Mouse (Mus musculus) hindbrain, embryonic 16.5 days (tissue): ENCODE measurements at regions not wholly inside any gene's neighbourhood (a gene's known extent, or its start where the extent isn't known, plus 50 kb on each side); places are given as distances from the start of the nearest gene placed in this dataset.

Experiments used
- ATAC-seq: fragments of 200-750 bp; cut with Nextera tagmentation; 2 replicates; pipeline ENCODE4 v1.8.0; 2017; ENCODE audit warnings: moderate TSS enrichment, moderate library complexity
- H3K27ac ChIP-seq: fragments of 300-500 bp; sonication (generic); 2 replicates; pipeline ENCODE4 v1.5.1; 2014; ENCODE audit warnings: low read depth, mild to moderate bottlenecking, control low read depth, low read length, moderate library complexity
- H3K27me3 ChIP-seq: fragments of 300-500 bp; sonication (generic); replicated peaks from 2 replicates; pipeline ENCODE4 v1.6.1; 2014; ENCODE audit warnings: low read length; ENCODE audit not compliant: control insufficient read depth, insufficient read depth
- H3K36me3 ChIP-seq: fragments of 300-500 bp; sonication (generic); 2 replicates; pipeline ENCODE4 v1.6.1; 2014; ENCODE audit warnings: mild to moderate bottlenecking, low read length, moderate library complexity, mixed read lengths; ENCODE audit not compliant: control insufficient read depth, insufficient read depth
- H3K4me1 ChIP-seq: fragments of 300-500 bp; sonication (generic); 2 replicates; pipeline ENCODE4 v1.6.1; 2014; ENCODE audit warnings: low read depth, low read length; ENCODE audit not compliant: control insufficient read depth, insufficient read depth
- H3K4me2 ChIP-seq: fragments of 300-500 bp; sonication (generic); 2 replicates; pipeline ENCODE4 v1.6.1; 2014; ENCODE audit warnings: mild to moderate bottlenecking, low read length, control low read depth, moderate library complexity
- H3K4me3 ChIP-seq: fragments of 300-500 bp; sonication (generic); 2 replicates; pipeline ENCODE4 v1.5.1; 2014; ENCODE audit warnings: mild to moderate bottlenecking, low read length, control low read depth, moderate library complexity
- H3K9ac ChIP-seq: fragments of 300-500 bp; sonication (generic); 2 replicates; pipeline ENCODE4 v1.6.1; 2014; ENCODE audit warnings: low read depth, mild to moderate bottlenecking, control low read depth, low read length, moderate library complexity
- H3K9me3 ChIP-seq: fragments of 300-500 bp; sonication (generic); 2 replicates; pipeline ENCODE4 v1.6.1; 2014; ENCODE audit warnings: mild to moderate bottlenecking, low read length, moderate library complexity; ENCODE audit not compliant: control insufficient read depth
- WGBS: fragments of 180-500 bp; shearing (Covaris S2); extraction: QIAGEN DNeasy Blood & Tissue Kit; methylation state at CpG from one replicate; pipeline ENCODE4 v1.1.7; 2014; 5-methylcytosine and 5-hydroxymethylcytosine counted together

GRCm38 (mm10) chr9:84240491-84240975 is 315.6 kb downstream of the Bckdhb start:
- H3K4me3 ChIP-seq = no peak overlapping the region
- H3K36me3 ChIP-seq = no peaks in the 10 kb centered on the region
- H3K9me3 ChIP-seq = no peaks in the 10 kb centered on the region
- H3K4me2 ChIP-seq = no peak overlapping the region
- H3K9ac ChIP-seq = no peak overlapping the region
- no peaks in the 10 kb centered on the region for H3K27me3 ChIP-seq
- 91% methylated on average over 4 of the region's 4 CpGs for whole genome bisulfite sequencing
- ATAC-seq = no peak
- no peak overlapping the region for H3K27ac ChIP-seq
- H3K4me1 ChIP-seq = no peaks in the 10 kb centered on the region

DNA sequence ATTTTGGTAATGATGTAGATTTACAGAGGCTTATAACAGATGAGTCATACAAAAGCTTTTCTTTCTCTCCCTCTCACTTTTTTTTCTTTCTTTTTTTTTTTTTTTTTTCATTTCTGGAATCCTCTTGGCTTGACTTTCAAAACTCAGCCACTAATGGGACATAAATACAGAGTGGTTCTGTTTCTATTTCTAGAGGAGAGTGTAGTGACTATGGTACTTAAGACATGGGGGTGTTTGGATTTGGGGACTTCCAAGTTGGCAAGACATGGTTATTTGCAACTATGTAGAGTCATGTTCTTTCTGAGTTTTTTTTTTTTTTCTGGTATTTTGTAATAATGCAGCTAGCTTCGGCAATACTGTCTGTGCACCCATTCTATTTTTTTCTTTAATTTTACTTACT is 324.8 kb downstream of the Bckdhb start:
- H3K4me3 ChIP-seq = no peak overlapping the region
- no peak overlapping the region for H3K9ac ChIP-seq
- no peak overlapping the region for H3K4me2 ChIP-seq
- peaks cover 9% of the 10 kb centered on the region for H3K4me1 ChIP-seq
- no peaks in the 10 kb centered on the region for H3K27me3 ChIP-seq
- no peaks in the 10 kb centered on the region for H3K9me3 ChIP-seq
- WGBS = 91% methylated on average over 1 of the region's 1 CpGs
- no peak for ATAC-seq
- no peak overlapping the region for H3K27ac ChIP-seq
- no peaks in the 10 kb centered on the region for H3K36me3 ChIP-seq

DNA sequence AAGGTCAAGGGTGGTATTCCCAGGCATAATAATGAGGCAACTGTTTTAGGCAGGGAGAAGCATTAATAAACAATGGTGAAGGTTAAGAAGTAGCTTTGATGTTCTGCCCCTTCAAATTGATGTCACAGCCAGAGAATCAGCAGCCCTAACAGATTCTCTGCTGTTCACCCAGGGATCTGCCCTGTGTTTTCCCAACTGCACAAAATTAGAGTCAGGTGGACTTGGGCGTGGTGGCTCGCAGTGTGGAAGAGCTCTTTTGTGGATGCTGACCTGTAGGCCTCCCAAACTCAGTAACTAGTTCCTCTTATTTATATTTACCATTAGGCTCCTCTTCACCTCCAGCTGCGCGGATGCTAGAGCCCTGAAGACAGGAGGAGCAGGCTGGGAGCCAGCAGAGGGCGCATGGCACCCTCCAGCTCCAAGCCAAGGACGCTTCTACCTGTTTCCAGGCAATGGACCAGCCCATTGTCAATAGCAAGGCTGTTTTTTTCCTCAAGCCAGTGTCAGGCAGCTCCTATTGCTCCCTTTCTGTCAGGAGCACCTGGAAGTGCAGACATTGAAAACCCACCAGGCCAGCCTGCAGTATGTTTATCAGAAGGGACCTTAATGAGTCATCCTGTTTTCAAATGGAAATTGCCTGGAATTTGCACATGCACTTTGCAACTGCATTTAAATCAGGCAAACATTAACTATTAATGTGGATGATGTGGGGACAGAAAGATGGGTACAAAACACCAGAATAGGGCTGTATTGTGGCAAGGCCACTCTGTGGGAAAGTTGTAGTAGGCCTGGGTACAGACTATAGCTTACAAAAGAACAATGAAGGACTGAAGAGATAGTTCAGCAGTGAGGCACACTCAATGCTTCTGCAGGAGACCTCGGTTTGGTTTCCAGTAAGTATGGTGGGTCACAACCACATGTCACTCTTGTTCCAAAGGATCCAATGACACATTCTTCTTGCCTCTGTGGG is 328.4 kb downstream of the Bckdhb start:
- Histone ChIP-seq H3K27ac (no peak overlapping the region), H3K4me1 (peaks cover 9% of the 10 kb centered on the region), H3K36me3 (no peaks in the 10 kb centered on the region), H3K27me3 (no peaks in the 10 kb centered on the region), H3K4me3 (no peak overlapping the region), H3K9ac (no peak overlapping the region), H3K4me2 (no peak overlapping the region), H3K9me3 (no peaks in the 10 kb centered on the region)
- WGBS = 13% methylated on average over 7 of the region's 7 CpGs
- ATAC-seq = peak; percentile 85

DNA sequence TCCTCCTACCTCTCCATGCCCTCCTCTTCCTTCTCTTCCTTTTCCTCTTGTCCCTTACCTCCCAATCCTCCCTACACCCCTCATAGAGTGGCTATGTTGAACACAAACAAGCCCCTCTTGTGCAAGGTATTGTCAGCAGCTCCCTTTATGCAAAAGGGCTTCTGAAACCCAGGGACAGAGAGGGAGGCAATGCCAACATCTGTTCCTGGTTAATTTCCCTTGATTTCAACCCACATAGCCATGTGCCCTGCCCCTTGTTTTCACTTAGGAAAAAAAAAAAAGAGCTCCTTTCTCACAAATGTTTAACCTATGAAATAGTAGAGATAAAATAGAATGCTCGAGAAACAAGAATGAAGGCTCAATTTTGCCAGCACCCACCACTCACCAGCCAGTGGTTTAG is 333.5 kb downstream of the Bckdhb start:
- 87% methylated on average over 1 of the region's 1 CpGs for WGBS
- no peak overlapping the region for H3K4me3 ChIP-seq
- H3K27ac ChIP-seq = no peak overlapping the region
- H3K4me1 ChIP-seq = peaks cover 3% of the 10 kb centered on the region
- no peaks in the 10 kb centered on the region for H3K36me3 ChIP-seq
- no peak overlapping the region for H3K9ac ChIP-seq
- no peaks in the 10 kb centered on the region for H3K9me3 ChIP-seq
- no peaks in the 10 kb centered on the region for H3K27me3 ChIP-seq
- no peak overlapping the region for H3K4me2 ChIP-seq
- no peak for ATAC-seq

DNA sequence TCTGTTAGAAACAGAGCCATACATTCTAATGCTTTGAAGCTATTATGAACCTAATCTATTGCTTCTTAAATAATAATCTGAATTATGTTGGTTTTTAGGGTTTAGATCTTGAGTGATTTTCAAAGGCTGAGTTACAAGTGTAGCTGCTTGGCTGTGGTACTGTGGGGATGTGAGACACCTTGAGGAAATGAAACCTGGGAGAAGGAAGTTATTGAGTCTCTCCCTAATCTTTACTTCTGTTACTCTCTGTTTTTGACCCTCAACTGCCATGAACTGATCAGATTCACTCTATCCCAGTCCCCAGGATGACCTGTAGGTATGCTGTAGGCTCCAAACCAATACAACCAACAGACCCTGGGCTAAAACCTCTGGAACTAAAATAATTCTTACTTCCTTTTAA is 334.8 kb downstream of the Bckdhb start:
- H3K4me1 ChIP-seq = no peaks in the 10 kb centered on the region
- no peaks in the 10 kb centered on the region for H3K27me3 ChIP-seq
- no peak overlapping the region for H3K4me2 ChIP-seq
- H3K36me3 ChIP-seq = no peaks in the 10 kb centered on the region
- H3K9ac ChIP-seq = no peak overlapping the region
- no peak overlapping the region for H3K4me3 ChIP-seq
- no peaks in the 10 kb centered on the region for H3K9me3 ChIP-seq
- no peak overlapping the region for H3K27ac ChIP-seq
- no peak for ATAC-seq

DNA sequence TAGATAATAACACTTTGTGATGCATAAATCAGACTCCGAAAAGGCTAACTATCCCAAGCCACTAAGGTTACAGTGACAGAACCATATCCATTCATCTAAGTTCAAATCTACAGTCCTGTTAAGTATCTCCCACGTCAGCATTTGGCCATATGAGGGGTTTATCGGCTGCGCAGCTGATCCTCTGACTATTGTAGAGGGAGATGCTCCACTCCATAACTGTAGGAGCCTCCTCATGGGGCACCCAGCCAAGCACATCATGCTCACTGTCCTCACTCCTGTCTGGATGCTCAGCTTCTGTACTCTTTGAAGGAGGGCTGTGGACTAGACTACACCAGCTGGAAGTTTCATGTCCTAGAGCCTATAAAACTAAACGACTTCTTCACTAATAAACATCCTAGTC is 337.2 kb downstream of the Bckdhb start:
- Histone ChIP-seq H3K27me3 (no peaks in the 10 kb centered on the region), H3K4me2 (no peak overlapping the region), H3K9ac (no peak overlapping the region), H3K4me3 (no peak overlapping the region), H3K27ac (no peak overlapping the region), H3K9me3 (no peaks in the 10 kb centered on the region), H3K36me3 (no peaks in the 10 kb centered on the region), H3K4me1 (no peaks in the 10 kb centered on the region)
- no peak for ATAC-seq
- WGBS = 81% methylated on average over 5 of the region's 5 CpGs

DNA sequence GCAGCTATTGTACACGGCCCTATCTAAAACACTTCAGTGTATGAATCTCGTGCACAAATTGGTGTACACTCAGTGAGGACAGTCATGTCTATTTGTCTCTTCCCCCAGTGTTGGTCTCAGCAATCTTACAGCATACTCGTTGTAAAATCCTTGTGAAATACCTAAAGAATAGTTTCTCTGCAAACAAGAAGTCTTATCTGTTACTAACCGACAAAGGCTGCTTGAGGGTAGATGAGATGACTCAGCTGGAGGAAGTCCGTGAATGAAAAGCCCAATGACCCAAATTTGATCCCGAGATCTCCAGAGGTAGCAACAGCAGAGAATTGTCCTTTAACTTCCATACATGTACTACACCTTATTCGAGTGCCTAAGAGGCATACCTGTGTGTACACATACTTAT is 342.0 kb downstream of the Bckdhb start:
- H3K9me3 ChIP-seq = no peaks in the 10 kb centered on the region
- no peak for ATAC-seq
- H3K27me3 ChIP-seq = no peaks in the 10 kb centered on the region
- H3K27ac ChIP-seq = no peak overlapping the region
- WGBS = 83% methylated on average over 7 of the region's 7 CpGs
- H3K4me3 ChIP-seq = no peak overlapping the region
- H3K4me1 ChIP-seq = no peaks in the 10 kb centered on the region
- H3K36me3 ChIP-seq = no peaks in the 10 kb centered on the region
- H3K9ac ChIP-seq = no peak overlapping the region
- H3K4me2 ChIP-seq = no peak overlapping the region

GRCm38 (mm10) chr9:84274608-84275007 is 349.7 kb downstream of the Bckdhb start:
- Histone ChIP-seq H3K4me2 (no peak overlapping the region), H3K4me3 (no peak overlapping the region), H3K27ac (no peak overlapping the region), H3K9me3 (no peaks in the 10 kb centered on the region), H3K27me3 (no peaks in the 10 kb centered on the region), H3K4me1 (no peaks in the 10 kb centered on the region), H3K9ac (no peak overlapping the region), H3K36me3 (no peaks in the 10 kb centered on the region)
- ATAC-seq = no peak
- 49% methylated on average over 3 of the region's 3 CpGs for WGBS

DNA sequence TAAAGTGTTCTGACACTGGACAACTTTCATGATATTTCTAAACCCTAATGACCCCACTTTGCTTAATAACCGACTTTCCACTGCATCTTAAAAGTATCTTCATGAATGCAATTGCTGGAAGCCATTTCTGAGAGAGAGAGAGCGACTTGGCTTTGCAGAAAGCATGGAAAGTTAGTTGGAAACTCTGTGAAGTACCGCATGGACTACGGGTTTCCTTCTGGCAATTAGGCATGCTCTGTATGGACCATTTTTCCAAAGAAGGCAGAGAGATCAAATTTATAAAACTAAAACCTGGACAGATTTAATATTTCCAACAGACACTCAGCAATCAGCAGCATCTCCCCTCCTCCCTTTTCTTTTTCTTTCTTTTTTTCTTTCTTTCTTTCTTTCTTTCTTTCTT is 353.4 kb downstream of the Bckdhb start:
- Histone ChIP-seq H3K9me3 (no peaks in the 10 kb centered on the region; the same call in 1 of the 2 replicates), H3K4me3 (no peak overlapping the region), H3K27ac (no peak overlapping the region), H3K4me2 (no peak overlapping the region), H3K9ac (no peak overlapping the region), H3K27me3 (no peaks in the 10 kb centered on the region), H3K4me1 (no peaks in the 10 kb centered on the region), H3K36me3 (no peaks in the 10 kb centered on the region)
- ATAC-seq = no peak
- WGBS = 49% methylated on average over 4 of the region's 4 CpGs
